In the genomic region with DNA sequence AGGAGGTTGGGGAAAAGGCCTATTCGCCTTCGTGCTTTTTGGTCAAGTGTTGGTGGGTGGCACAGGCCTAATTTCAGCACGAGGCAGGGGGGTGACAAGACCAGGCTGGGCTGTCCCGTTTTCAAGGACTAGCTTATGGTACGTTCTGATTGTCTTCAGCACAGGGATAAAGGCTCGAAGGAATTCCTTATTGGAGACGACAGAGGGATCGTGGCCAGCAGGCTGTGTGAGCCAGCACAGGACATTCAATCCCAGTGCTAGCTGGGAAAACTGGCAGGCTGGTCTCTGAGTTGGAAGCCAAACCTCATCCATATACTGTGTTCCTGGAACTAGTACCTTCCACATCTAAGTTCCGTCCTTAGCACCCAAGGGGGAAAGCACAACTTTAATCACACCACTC, we compare ENCODE assay signal across 8 mouse cellular contexts. TPM values are rescaled to one million over a fixed set of nuclear protein-coding genes. Genes with fewer than 3 reads are reported as not detected.
DNase-seq lines count a peak whose midpoint lies in the region; ATAC-seq and TF ChIP-seq lines count a peak whose summit lies in the region.

No protein-coding gene starts in this region.

- H3K27ac ChIP-seq in kidney, embryonic 16.5 days (ENCODE audit: low read length): peak overlapping the region; percentile 93
- peak overlapping the region; percentile 97 for H3K27ac ChIP-seq in forebrain, postnatal 0 days (ENCODE audit: low read depth, low read length)
- H3K27ac ChIP-seq in limb, embryonic 13.5 days: peak overlapping the region; percentile 92

- H3K36me3 ChIP-seq in kidney, embryonic 16.5 days (ENCODE audit: insufficient read depth, low read length): peaks cover 19% of the 10 kb centered on the region
- peaks cover 22% of the 10 kb centered on the region for H3K36me3 ChIP-seq in forebrain, postnatal 0 days (ENCODE audit: insufficient read depth)
- peaks cover 22% of the 10 kb centered on the region for H3K36me3 ChIP-seq in limb, embryonic 13.5 days

- H3K4me2 ChIP-seq in kidney, embryonic 16.5 days (replicated peaks; ENCODE audit: low read depth, low read length): peak overlapping the region; percentile 90
- peak overlapping the region; percentile 81 for H3K4me2 ChIP-seq in forebrain, postnatal 0 days (ENCODE audit: low read depth)
- H3K4me2 ChIP-seq in limb, embryonic 13.5 days (replicated peaks): peak overlapping the region; percentile 82

- no peak; the same call in 1 of the 2 replicates for ATAC-seq in kidney, embryonic 16.5 days (ENCODE audit: low FRiP score, low TSS enrichment)
- ATAC-seq in forebrain, postnatal 0 days: peak; percentile 25
- ATAC-seq in limb, embryonic 13.5 days (ENCODE audit: low FRiP score, low read depth): no peak
- ATAC-seq in CD4-positive, CD25-positive, alpha-beta regulatory T cell, adult 4 months: no peak

- no peaks in the 10 kb centered on the region for H3K27me3 ChIP-seq in kidney, embryonic 16.5 days (ENCODE audit: insufficient read depth, low read length)
- H3K27me3 ChIP-seq in forebrain, postnatal 0 days (ENCODE audit: insufficient read depth, low read length): no peaks in the 10 kb centered on the region
- H3K27me3 ChIP-seq in limb, embryonic 13.5 days: no peaks in the 10 kb centered on the region

- no peak for TF ChIP-seq CTCF in forebrain, postnatal 0 days (IDR thresholded peaks at IDR 0.05; ENCODE audit: low read depth)

- peak overlapping the region; percentile 85 for H3K4me3 ChIP-seq in kidney, embryonic 16.5 days (ENCODE audit: low read length)
- peak overlapping the region; percentile 80 for H3K4me3 ChIP-seq in forebrain, postnatal 0 days (ENCODE audit: low read depth, low read length)
- H3K4me3 ChIP-seq in limb, embryonic 13.5 days: peak overlapping the region; percentile 95

- WGBS in kidney, embryonic 16.5 days: 4% methylated on average over 9 of the region's 9 CpGs
- WGBS in forebrain, postnatal 0 days: 5% methylated on average over 9 of the region's 9 CpGs
- 7% methylated on average over 9 of the region's 9 CpGs for WGBS in limb, embryonic 13.5 days

- H3K9ac ChIP-seq in kidney, embryonic 16.5 days (replicated peaks; ENCODE audit: low read length): peak overlapping the region; percentile 96
- peak overlapping the region; percentile 98 for H3K9ac ChIP-seq in forebrain, postnatal 0 days
- peak overlapping the region; percentile 97 for H3K9ac ChIP-seq in limb, embryonic 13.5 days

- H3K4me1 ChIP-seq in kidney, embryonic 16.5 days (ENCODE audit: insufficient read depth, low read length): peaks cover 30% of the 10 kb centered on the region
- no peaks in the 10 kb centered on the region for H3K4me1 ChIP-seq in forebrain, postnatal 0 days (ENCODE audit: insufficient read depth)
- H3K4me1 ChIP-seq in limb, embryonic 13.5 days: peaks cover 28% of the 10 kb centered on the region

- H3K9me3 ChIP-seq in kidney, embryonic 16.5 days (ENCODE audit: low read length): no peaks in the 10 kb centered on the region
- H3K9me3 ChIP-seq in forebrain, postnatal 0 days (ENCODE audit: low read length): no peaks in the 10 kb centered on the region
- H3K9me3 ChIP-seq in limb, embryonic 13.5 days: no peaks in the 10 kb centered on the region

- no peak for DNase-seq in kidney, postnatal 4 days
- DNase-seq in brain, adult 2 months (ENCODE audit: low read depth, low spot score): peak; percentile 66
- DNase-seq in forebrain, postnatal 0 days: no peak
- peak; percentile 78 for DNase-seq in skeletal muscle tissue, adult 2 months (ENCODE audit: low read depth, low spot score)
- no peak for DNase-seq in thymus, postnatal 0 days (ENCODE audit: low spot score)

RNA-seq across cellular contexts. Expression of a gene that starts 0.6 kb away (rescaled TPM):
- 203 and 208 TPM in 2 replicates for polyA plus RNA-seq in kidney, embryonic 16.5 days (2015; fragmentation: Nextera tagmentation; extraction: Ambion mirVana)
- 123 and 141 TPM in 2 replicates for total RNA-seq in forebrain, postnatal 0 days (2014; rRNA removed)
- 185 and 187 TPM in 2 replicates for polyA plus RNA-seq in forebrain, postnatal 0 days (2015; fragmentation: Nextera tagmentation; extraction: Ambion mirVana)
- 158 and 161 TPM in 2 replicates for polyA plus RNA-seq in limb, embryonic 13.5 days (2015; fragmentation: Nextera tagmentation; extraction: Ambion mirVana)
- 10 to 100 TPM; 64.9 to 80.3 TPM for polyA plus RNA-seq in CD4-positive, CD25-positive, alpha-beta regulatory T cell, adult 4 months (2017; shearing (Covaris generic))
- polyA plus RNA-seq in thymus, postnatal 0 days (2015; fragmentation: Nextera tagmentation; extraction: Ambion mirVana): 102 and 107 TPM in 2 replicates

RNA-seq across cellular contexts. Expression of a gene that starts 1.2 kb away (rescaled TPM):
- polyA plus RNA-seq in kidney, embryonic 16.5 days (2015; fragmentation: Nextera tagmentation; extraction: Ambion mirVana): 11.5 and 14.0 TPM in 2 replicates
- 0.24 and 0.54 TPM in 2 replicates for total RNA-seq in forebrain, postnatal 0 days (2014; rRNA removed)
- 2.2 and 2.7 TPM in 2 replicates for polyA plus RNA-seq in forebrain, postnatal 0 days (2015; fragmentation: Nextera tagmentation; extraction: Ambion mirVana)
- 1.8 and 2.5 TPM in 2 replicates for polyA plus RNA-seq in limb, embryonic 13.5 days (2015; fragmentation: Nextera tagmentation; extraction: Ambion mirVana)
- polyA plus RNA-seq in CD4-positive, CD25-positive, alpha-beta regulatory T cell, adult 4 months (2017; shearing (Covaris generic)): 1 to 10 TPM in 1 of 2 experiments, under 1 TPM in 1; 0.93 to 1.3 TPM
- polyA plus RNA-seq in thymus, postnatal 0 days (2015; fragmentation: Nextera tagmentation; extraction: Ambion mirVana): 1.5 and 2.0 TPM in 2 replicates

RNA-seq across cellular contexts. Expression of a gene that starts 50.3 kb away (rescaled TPM):
- 0.22 and 0.24 TPM in 2 replicates for polyA plus RNA-seq in kidney, embryonic 16.5 days (2015; fragmentation: Nextera tagmentation; extraction: Ambion mirVana)
- not detected in 2 replicates for total RNA-seq in forebrain, postnatal 0 days (2014; rRNA removed)
- polyA plus RNA-seq in forebrain, postnatal 0 days (2015; fragmentation: Nextera tagmentation; extraction: Ambion mirVana): not detected in 2 replicates
- polyA plus RNA-seq in limb, embryonic 13.5 days (2015; fragmentation: Nextera tagmentation; extraction: Ambion mirVana): not detected in 2 replicates
- polyA plus RNA-seq in CD4-positive, CD25-positive, alpha-beta regulatory T cell, adult 4 months (2017; shearing (Covaris generic)): not detected
- polyA plus RNA-seq in thymus, postnatal 0 days (2015; fragmentation: Nextera tagmentation; extraction: Ambion mirVana): 0.05 TPM in 1 of 2 replicates, not detected in the other

RNA-seq across cellular contexts. Expression of a gene that starts 55.2 kb away (rescaled TPM):
- 46.5 and 47.5 TPM in 2 replicates for polyA plus RNA-seq in kidney, embryonic 16.5 days (2015; fragmentation: Nextera tagmentation; extraction: Ambion mirVana)
- 39.4 and 45.9 TPM in 2 replicates for total RNA-seq in forebrain, postnatal 0 days (2014; rRNA removed)
- 33.7 and 44.1 TPM in 2 replicates for polyA plus RNA-seq in forebrain, postnatal 0 days (2015; fragmentation: Nextera tagmentation; extraction: Ambion mirVana)
- polyA plus RNA-seq in limb, embryonic 13.5 days (2015; fragmentation: Nextera tagmentation; extraction: Ambion mirVana): 38.3 and 40.6 TPM in 2 replicates
- 10 to 100 TPM; 43.2 to 54.1 TPM for polyA plus RNA-seq in CD4-positive, CD25-positive, alpha-beta regulatory T cell, adult 4 months (2017; shearing (Covaris generic))
- 33.6 and 36.8 TPM in 2 replicates for polyA plus RNA-seq in thymus, postnatal 0 days (2015; fragmentation: Nextera tagmentation; extraction: Ambion mirVana)

Comparison
In these comparisons a context has a peak if more than half of its experiments do, and no peak if none do; other contexts are left out.
1. DNase-seq: peak in brain, adult 2 months (single experiment) and skeletal muscle tissue, adult 2 months (single experiment); none in kidney, postnatal 4 days (0 of 2), forebrain, postnatal 0 days (single experiment) and thymus, postnatal 0 days (single experiment).
2. Peak in every context shown above with its lines, with median percentiles within 50 percentile points of each other: H3K27ac ChIP-seq, H3K4me2 ChIP-seq, H3K4me3 ChIP-seq and H3K9ac ChIP-seq.